Mouse (Mus musculus) forebrain, embryonic 13.5 days (tissue): ENCODE data around the gene Wipi1. TPM values are rescaled to one million over a fixed set of nuclear protein-coding genes. Genes with fewer than 3 reads are reported as not detected.

Experiments used
- ATAC-seq: fragments of 200-750 bp; cut with Nextera tagmentation; 2 replicates; pipeline ENCODE4 v1.8.0; 2017
- H3K27ac ChIP-seq: fragments of 300-500 bp; sonication (generic); 2 replicates; pipeline ENCODE4 v1.5.1; 2015; ENCODE audit warnings: inconsistent platforms, mild to moderate bottlenecking, moderate library complexity
- H3K27me3 ChIP-seq: fragments of 300-500 bp; sonication (generic); 2 replicates; pipeline ENCODE4 v1.6.1; 2015; ENCODE audit warnings: mild to moderate bottlenecking, inconsistent platforms
- H3K36me3 ChIP-seq: fragments of 300-500 bp; sonication (generic); 2 replicates; pipeline ENCODE4 v1.6.1; 2015; ENCODE audit warnings: mild to moderate bottlenecking, inconsistent platforms; ENCODE audit not compliant: poor library complexity, severe bottlenecking
- H3K4me1 ChIP-seq: fragments of 300-500 bp; sonication (generic); 2 replicates; pipeline ENCODE4 v1.6.1; 2015; ENCODE audit warnings: inconsistent platforms
- H3K4me2 ChIP-seq: fragments of 300-500 bp; sonication (generic); 2 replicates; pipeline ENCODE4 v1.6.1; 2015; ENCODE audit warnings: inconsistent platforms, mild to moderate bottlenecking, moderate library complexity
- H3K4me3 ChIP-seq: fragments of 300-500 bp; sonication (generic); 2 replicates; pipeline ENCODE4 v1.5.1; 2015; ENCODE audit warnings: mild to moderate bottlenecking, inconsistent platforms
- H3K9ac ChIP-seq: fragments of 300-500 bp; sonication (generic); 2 replicates; pipeline ENCODE4 v1.6.1; 2015; ENCODE audit warnings: mild to moderate bottlenecking, inconsistent platforms
- H3K9me3 ChIP-seq: fragments of 300-500 bp; sonication (generic); replicated peaks from 2 replicates; pipeline ENCODE4 v1.6.1; 2016; ENCODE audit warnings: inconsistent platforms
- WGBS: fragments of 180-500 bp; shearing (Covaris S2); methylation state at CpG from one replicate; pipeline ENCODE4 v1.1.7; 2015; 5-methylcytosine and 5-hydroxymethylcytosine counted together
- polyA plus RNA-seq: library from polyadenylated mRNA; unstranded; fragments of >200 nt; fragmentation: Nextera tagmentation; extraction: Ambion mirVana; gene quantifications from 2 replicates; pipeline ENCODE4 v1.2.1, GENCODE M21; 2015

Wipi1 gene
- polyA plus RNA-seq, 1 experiment from 2014 or later, result 8.8 TPM

GRCm38 (mm10) chr11:109546305-109547001 lies 65.3 kb downstream of the Wipi1 start:
- no peak for ATAC-seq
- H3K4me2 ChIP-seq, result no peak overlapping the region
- no peaks in the 10 kb centered on the region for H3K27me3 ChIP-seq
- no peaks in the 10 kb centered on the region for H3K36me3 ChIP-seq
- 72% methylated on average over 16 of the region's 16 CpGs for WGBS
- H3K9me3 ChIP-seq, result no peaks in the 10 kb centered on the region
- 0 out of 2 replicates have a peak, but pooled peaks cover 11% of the 10 kb centered on the region for H3K4me1 ChIP-seq
- no peak overlapping the region for H3K4me3 ChIP-seq
- no peak overlapping the region for H3K27ac ChIP-seq
- H3K9ac ChIP-seq, result no peak overlapping the region

- Histone ChIP-seq H3K27me3 (no peaks in the 10 kb centered on the region), H3K4me1 (0 out of 2 replicates have a peak, but pooled peaks cover 11% of the 10 kb centered on the region), H3K36me3 (no peaks in the 10 kb centered on the region), H3K4me3 (no peak overlapping the region), H3K27ac (no peak overlapping the region), H3K4me2 (no peak overlapping the region), H3K9ac (no peak overlapping the region), H3K9me3 (no peaks in the 10 kb centered on the region)
- 83% methylated on average over 12 of the region's 12 CpGs for WGBS
- ATAC-seq, result no peak
Observed at GRCm38 (mm10) chr11:109545700-109546143, 66.0 kb downstream of the Wipi1 start.

- Histone ChIP-seq H3K9me3 (no peaks in the 10 kb centered on the region), H3K4me3 (no peak overlapping the region), H3K4me1 (0 out of 2 replicates have a peak, but pooled peaks cover 11% of the 10 kb centered on the region), H3K9ac (no peak overlapping the region), H3K4me2 (no peak overlapping the region), H3K27ac (no peak overlapping the region), H3K27me3 (no peaks in the 10 kb centered on the region), H3K36me3 (no peaks in the 10 kb centered on the region)
- ATAC-seq, result no peak
- 83% methylated on average over 7 of the region's 7 CpGs for WGBS
Observed at GRCm38 (mm10) chr11:109545265-109545664, 66.5 kb downstream of the Wipi1 start.

GRCm38 (mm10) chr11:109544432-109544831 lies 67.3 kb downstream of the Wipi1 start:
- no peak overlapping the region for H3K27ac ChIP-seq
- no peaks in the 10 kb centered on the region for H3K36me3 ChIP-seq
- H3K4me3 ChIP-seq, result no peak overlapping the region
- no peaks in the 10 kb centered on the region for H3K27me3 ChIP-seq
- no peaks in the 10 kb centered on the region for H3K9me3 ChIP-seq
- 0 out of 2 replicates have a peak, but pooled peaks cover 11% of the 10 kb centered on the region for H3K4me1 ChIP-seq
- no peak overlapping the region for H3K4me2 ChIP-seq
- H3K9ac ChIP-seq, result no peak overlapping the region
- ATAC-seq, result no peak
- 34% methylated on average over 7 of the region's 7 CpGs for WGBS

- no peak overlapping the region for H3K27ac ChIP-seq
- H3K4me2 ChIP-seq, result no peak overlapping the region
- 0 out of 2 replicates have a peak, but pooled peaks cover 16% of the 10 kb centered on the region for H3K4me1 ChIP-seq
- no peaks in the 10 kb centered on the region for H3K36me3 ChIP-seq
- H3K4me3 ChIP-seq, result no peak overlapping the region
- no peaks in the 10 kb centered on the region for H3K27me3 ChIP-seq
- ATAC-seq, result no peak
- WGBS, result 85% methylated on average over 9 of the region's 9 CpGs
- H3K9me3 ChIP-seq, result no peaks in the 10 kb centered on the region
- H3K9ac ChIP-seq, result no peak overlapping the region
Observed at GRCm38 (mm10) chr11:109543466-109543865, 68.3 kb downstream of the Wipi1 start.

- Histone ChIP-seq H3K9ac (no peak overlapping the region), H3K9me3 (no peaks in the 10 kb centered on the region), H3K4me1 (0 out of 2 replicates have a peak, but pooled peaks cover 14% of the 10 kb centered on the region), H3K36me3 (no peaks in the 10 kb centered on the region), H3K4me3 (no peak overlapping the region), H3K4me2 (no peak overlapping the region), H3K27ac (no peak overlapping the region), H3K27me3 (no peaks in the 10 kb centered on the region)
- 47% methylated on average over 6 of the region's 6 CpGs for WGBS
- ATAC-seq, result no peak
Observed at GRCm38 (mm10) chr11:109539290-109539689, 72.5 kb downstream of the Wipi1 start.

- 85% methylated on average over 5 of the region's 5 CpGs for WGBS
Observed at GRCm38 (mm10) chr11:109536939-109537338, 74.8 kb downstream of the Wipi1 start.

GRCm38 (mm10) chr11:109535966-109536365 lies 75.8 kb downstream of the Wipi1 start:
- ATAC-seq, result no peak

More at GRCm38 (mm10) chr11:109536939-109537338, 74.8 kb downstream of the Wipi1 start:
- H3K9me3 ChIP-seq, result no peaks in the 10 kb centered on the region
- H3K4me3 ChIP-seq, result no peak overlapping the region
- H3K9ac ChIP-seq, result no peak overlapping the region
- H3K27ac ChIP-seq, result no peak overlapping the region
- ATAC-seq, result no peak
- no peaks in the 10 kb centered on the region for H3K36me3 ChIP-seq
- H3K27me3 ChIP-seq, result no peaks in the 10 kb centered on the region
- H3K4me1 ChIP-seq, result 0 out of 2 replicates have a peak, but pooled peaks cover 5% of the 10 kb centered on the region
- no peak overlapping the region for H3K4me2 ChIP-seq

GRCm38 (mm10) chr11:109530030-109530429 lies 81.7 kb downstream of the Wipi1 start:
- Histone ChIP-seq H3K27ac (no peak overlapping the region), H3K4me3 (no peak overlapping the region), H3K4me2 (no peak overlapping the region), H3K9ac (no peak overlapping the region), H3K36me3 (no peaks in the 10 kb centered on the region), H3K9me3 (no peaks in the 10 kb centered on the region), H3K27me3 (no peaks in the 10 kb centered on the region), H3K4me1 (no peaks in the 10 kb centered on the region)
- WGBS, result 83% methylated on average over 4 of the region's 4 CpGs
- no peak for ATAC-seq

More at GRCm38 (mm10) chr11:109535966-109536365, 75.8 kb downstream of the Wipi1 start:
- WGBS, result 93% methylated on average over 6 of the region's 6 CpGs
- Histone ChIP-seq H3K4me3 (no peak overlapping the region), H3K27ac (no peak overlapping the region), H3K36me3 (no peaks in the 10 kb centered on the region), H3K4me1 (0 out of 2 replicates have a peak, but pooled peaks cover 5% of the 10 kb centered on the region), H3K4me2 (no peak overlapping the region), H3K9me3 (no peaks in the 10 kb centered on the region), H3K27me3 (no peaks in the 10 kb centered on the region), H3K9ac (no peak overlapping the region)

GRCm38 (mm10) chr11:109525571-109525970 lies 86.2 kb downstream of the Wipi1 start:
- ATAC-seq, result no peak

GRCm38 (mm10) chr11:109524869-109525268 lies 86.9 kb downstream of the Wipi1 start:
- no peaks in the 10 kb centered on the region for H3K9me3 ChIP-seq
- H3K4me2 ChIP-seq, result no peak overlapping the region
- 86% methylated on average over 5 of the region's 5 CpGs for WGBS
- peaks cover 6% of the 10 kb centered on the region; the same call in 1 of the 2 replicates for H3K4me1 ChIP-seq
- no peak overlapping the region for H3K27ac ChIP-seq
- no peak overlapping the region for H3K4me3 ChIP-seq
- H3K27me3 ChIP-seq, result no peaks in the 10 kb centered on the region
- no peaks in the 10 kb centered on the region for H3K36me3 ChIP-seq
- H3K9ac ChIP-seq, result no peak overlapping the region
- no peak for ATAC-seq

More at GRCm38 (mm10) chr11:109525571-109525970, 86.2 kb downstream of the Wipi1 start:
- H3K9me3 ChIP-seq, result no peaks in the 10 kb centered on the region
- H3K9ac ChIP-seq, result no peak overlapping the region
- 93% methylated on average over 4 of the region's 4 CpGs for WGBS
- no peak overlapping the region for H3K4me2 ChIP-seq
- peaks cover 6% of the 10 kb centered on the region; the same call in 1 of the 2 replicates for H3K4me1 ChIP-seq
- H3K27ac ChIP-seq, result no peak overlapping the region
- H3K4me3 ChIP-seq, result no peak overlapping the region
- no peaks in the 10 kb centered on the region for H3K36me3 ChIP-seq
- no peaks in the 10 kb centered on the region for H3K27me3 ChIP-seq
